Mouse (Mus musculus): ENCODE data around the gene Olfr1338.

DNA sequence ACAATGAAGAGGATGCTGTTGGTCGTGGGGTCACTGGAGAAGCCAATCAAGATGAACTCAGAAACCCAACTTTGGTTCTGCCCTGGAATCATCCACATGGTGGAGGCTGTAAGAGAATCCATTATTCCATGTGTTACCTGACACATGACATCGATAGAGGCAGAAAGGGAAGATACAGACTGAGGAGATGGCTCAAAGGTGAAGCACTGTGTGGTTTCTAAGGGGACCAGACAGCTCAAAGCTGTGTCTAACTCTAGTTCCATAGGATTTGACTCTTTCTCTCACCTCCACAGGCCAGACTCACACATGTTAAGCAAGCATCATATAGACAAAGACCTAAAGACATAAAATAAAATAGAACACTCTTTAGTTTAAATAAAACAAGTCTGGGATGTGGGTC lies 23.9 kb upstream of the Olfr1338 start, which contains the start of gene Olfr1337:
- TF ChIP-seq CTCF (IDR thresholded peaks at IDR 0.05; ENCODE audit: extremely low read depth, insufficient read depth, low read length) = no peak
- no peak for TF ChIP-seq POLR2A (IDR thresholded peaks at IDR 0.05; ENCODE audit: extremely low read depth, insufficient read depth, low read length)
